In genomic region chr8:71315972-71316371, GRCm38 (mm10) we compare ENCODE assay signal across 26 mouse cellular contexts. TPM values are rescaled to one million over a fixed set of nuclear protein-coding genes. Genes with fewer than 3 reads are reported as not detected.
DNase-seq lines count a peak whose midpoint lies in the region; ATAC-seq lines count a peak whose summit lies in the region.
"Had no signal": no experiment of that assay in that cellular context is flagged by ENCODE, and none has a peak within 500 bp of the region (broad histone marks: within the 10 kb centered on the region; RNA-seq: fewer than 3 reads in every experiment).

No protein-coding gene starts in this region.

- no peak overlapping the region for H3K4me2 ChIP-seq in heart, embryonic 11.5 days
- no peak overlapping the region for H3K4me2 ChIP-seq in liver, embryonic 12.5 days
- H3K4me2 ChIP-seq in liver, embryonic 11.5 days: no peak overlapping the region
- no peak overlapping the region for H3K4me2 ChIP-seq in forebrain, embryonic 16.5 days (ENCODE audit: low read length)
- H3K4me2 ChIP-seq: embryonic facial prominence, embryonic 13.5 days; forebrain, embryonic 12.5 days; intestine, embryonic 15.5 days; limb, embryonic 13.5 days; lung, embryonic 14.5 days; stomach, embryonic 15.5 days had no signal

- intact Hi-C loops in heart, postnatal 10 days (cut with DNase I): no loop called here

- no peak overlapping the region for H3K27ac ChIP-seq in heart, embryonic 11.5 days (ENCODE audit: low read depth, low read length)
- peak overlapping the region; percentile 49 for H3K27ac ChIP-seq in liver, embryonic 12.5 days
- no peak overlapping the region for H3K27ac ChIP-seq in liver, embryonic 11.5 days (ENCODE audit: low read depth, low read length)
- no peak overlapping the region for H3K27ac ChIP-seq in forebrain, embryonic 16.5 days (ENCODE audit: low read length)
- H3K27ac ChIP-seq: embryonic facial prominence, embryonic 13.5 days; forebrain, embryonic 12.5 days; hindbrain, embryonic 10.5 days; intestine, embryonic 15.5 days; limb, embryonic 13.5 days; midbrain, embryonic 10.5 days; stomach, embryonic 15.5 days had no signal

- H3K9me3 ChIP-seq in heart, embryonic 11.5 days (replicated peaks; ENCODE audit: control insufficient read depth, low read length): no peaks in the 10 kb centered on the region
- H3K9me3 ChIP-seq in liver, embryonic 12.5 days (replicated peaks): no peaks in the 10 kb centered on the region
- H3K9me3 ChIP-seq in liver, embryonic 11.5 days (ENCODE audit: control insufficient read depth, low read length): no peaks in the 10 kb centered on the region
- H3K9me3 ChIP-seq in forebrain, embryonic 16.5 days (ENCODE audit: control insufficient read depth, low read length): no peaks in the 10 kb centered on the region
- H3K9me3 ChIP-seq: embryonic facial prominence, embryonic 13.5 days; forebrain, embryonic 12.5 days; hindbrain, embryonic 10.5 days; intestine, embryonic 15.5 days; limb, embryonic 13.5 days; midbrain, embryonic 10.5 days; stomach, embryonic 15.5 days had no signal

- no peak for ATAC-seq in heart, embryonic 11.5 days (replicated peaks; ENCODE audit: insufficient number of reproducible peaks, low FRiP score, low TSS enrichment)
- no peak for ATAC-seq in liver, embryonic 12.5 days
- ATAC-seq in liver, embryonic 11.5 days (replicated peaks; ENCODE audit: low FRiP score): no peak
- no peak for ATAC-seq in forebrain, embryonic 16.5 days
- ATAC-seq: hindbrain, embryonic 16.5 days; intestine, embryonic 15.5 days had no signal

- H3K36me3 ChIP-seq in heart, embryonic 11.5 days (ENCODE audit: control insufficient read depth, insufficient read depth, low read length): no peaks in the 10 kb centered on the region
- peaks cover 44% of the 10 kb centered on the region for H3K36me3 ChIP-seq in liver, embryonic 12.5 days
- no peaks in the 10 kb centered on the region for H3K36me3 ChIP-seq in liver, embryonic 11.5 days (ENCODE audit: control insufficient read depth, insufficient read depth, low read length)
- no peaks in the 10 kb centered on the region for H3K36me3 ChIP-seq in forebrain, embryonic 16.5 days (ENCODE audit: control insufficient read depth, insufficient read depth)

- peaks cover 15% of the 10 kb centered on the region for H3K4me1 ChIP-seq in heart, embryonic 11.5 days (ENCODE audit: control insufficient read depth, insufficient read depth, low read length)
- peaks cover 81% of the 10 kb centered on the region for H3K4me1 ChIP-seq in liver, embryonic 12.5 days
- H3K4me1 ChIP-seq in liver, embryonic 11.5 days (replicated peaks; ENCODE audit: control insufficient read depth, insufficient read depth, low read length): peaks cover 24% of the 10 kb centered on the region
- no peaks in the 10 kb centered on the region for H3K4me1 ChIP-seq in forebrain, embryonic 16.5 days (replicated peaks; ENCODE audit: control insufficient read depth, insufficient read depth, low read length)

- H3K4me3 ChIP-seq in heart, embryonic 11.5 days (ENCODE audit: low read depth, low read length): no peak overlapping the region
- H3K4me3 ChIP-seq in liver, embryonic 12.5 days: no peak overlapping the region
- H3K4me3 ChIP-seq in liver, embryonic 11.5 days (ENCODE audit: low read depth, low read length): no peak overlapping the region
- H3K4me3 ChIP-seq in forebrain, embryonic 16.5 days (replicated peaks; ENCODE audit: low read length): no peak overlapping the region
- H3K4me3 ChIP-seq: embryonic facial prominence, embryonic 13.5 days; erythroblast, embryonic 14.5 days; forebrain, embryonic 12.5 days; hindbrain, embryonic 10.5 days; intestine, embryonic 15.5 days; limb, embryonic 13.5 days; midbrain, embryonic 10.5 days; stomach, embryonic 15.5 days had no signal

- no peaks in the 10 kb centered on the region for H3K27me3 ChIP-seq in heart, embryonic 11.5 days (ENCODE audit: control insufficient read depth, insufficient read depth, low read length)
- H3K27me3 ChIP-seq in liver, embryonic 12.5 days (replicated peaks): no peaks in the 10 kb centered on the region
- H3K27me3 ChIP-seq in liver, embryonic 11.5 days (replicated peaks; ENCODE audit: control insufficient read depth, insufficient read depth, low read length): no peaks in the 10 kb centered on the region
- H3K27me3 ChIP-seq in forebrain, embryonic 16.5 days (replicated peaks; ENCODE audit: control insufficient read depth, insufficient read depth, low read length): no peaks in the 10 kb centered on the region
- H3K27me3 ChIP-seq: embryonic facial prominence, embryonic 13.5 days; forebrain, embryonic 12.5 days; intestine, embryonic 15.5 days; limb, embryonic 13.5 days; stomach, embryonic 15.5 days had no signal

- DNase-seq in heart, adult 11 months: peak; percentile 96
- no peak for DNase-seq in liver, embryonic 11.5 days (ENCODE audit: low spot score)
- peak; percentile 41 to 52 for DNase-seq in heart, postnatal 10 days
- no peak for DNase-seq in neural tube, embryonic 10.5 days (ENCODE audit: extremely low spot score, low spot score)
- DNase-seq: adrenal gland, postnatal 10 days; cerebellum, adult 2 months; cerebellum, postnatal 25 days; embryo, embryonic 11 days; kidney, adult 9 months; kidney, postnatal 25 days; lung, embryonic 14.5 days; lung, postnatal 4 days; thymus, adult 18-20 months; thymus, postnatal 4 days had no signal

- 84% methylated on average over 5 of the region's 5 CpGs for WGBS in heart, embryonic 11.5 days (ENCODE audit: insufficient replicate concordance)
- 74% methylated on average over 5 of the region's 5 CpGs for WGBS in liver, embryonic 12.5 days (ENCODE audit: insufficient replicate concordance)
- 83% methylated on average over 5 of the region's 5 CpGs for WGBS in liver, embryonic 11.5 days
- 87% methylated on average over 5 of the region's 5 CpGs for WGBS in forebrain, embryonic 16.5 days

- no peak overlapping the region for H3K9ac ChIP-seq in heart, embryonic 11.5 days (ENCODE audit: low read depth, low read length)
- H3K9ac ChIP-seq in liver, embryonic 12.5 days: 0 out of 2 replicates have a peak overlapping the region, but pooled peaks have one; percentile 5
- H3K9ac ChIP-seq in liver, embryonic 11.5 days (ENCODE audit: low read depth, low read length): no peak overlapping the region
- H3K9ac ChIP-seq in forebrain, embryonic 16.5 days (replicated peaks; ENCODE audit: low read depth, low read length): no peak overlapping the region
- H3K9ac ChIP-seq: embryonic facial prominence, embryonic 13.5 days; forebrain, embryonic 12.5 days; intestine, embryonic 15.5 days; limb, embryonic 13.5 days; lung, embryonic 14.5 days; stomach, embryonic 15.5 days had no signal

RNA-seq across cellular contexts. Expression of gene Haus8, which starts 43.2 kb away (rescaled TPM):
- polyA plus RNA-seq in heart, embryonic 11.5 days (2014; fragmentation: Nextera tagmentation; extraction: Ambion mirVana): 113 and 116 TPM in 2 replicates
- 60.1 and 62.8 TPM in 2 replicates for polyA plus RNA-seq in liver, embryonic 12.5 days (2016; fragmentation: Nextera tagmentation; extraction: Ambion mirVana)
- 73.3 and 77.0 TPM in 2 replicates for polyA plus RNA-seq in liver, embryonic 11.5 days (2014; fragmentation: Nextera tagmentation; extraction: Ambion mirVana)
- 10 to 100 TPM; 38.9 to 52.7 TPM for total RNA-seq in heart, postnatal 10 days (2021)
- 53.2 and 56.0 TPM in 2 replicates for polyA plus RNA-seq in forebrain, embryonic 16.5 days (2015; fragmentation: Nextera tagmentation; extraction: Ambion mirVana)

RNA-seq across cellular contexts. Expression of gene Myo9b, which starts 43.5 kb away (rescaled TPM):
- 15.1 and 23.3 TPM in 2 replicates for polyA plus RNA-seq in heart, embryonic 11.5 days (2014; fragmentation: Nextera tagmentation; extraction: Ambion mirVana)
- polyA plus RNA-seq in liver, embryonic 12.5 days (2016; fragmentation: Nextera tagmentation; extraction: Ambion mirVana): 13.5 and 13.8 TPM in 2 replicates
- polyA plus RNA-seq in liver, embryonic 11.5 days (2014; fragmentation: Nextera tagmentation; extraction: Ambion mirVana): 19.0 and 20.2 TPM in 2 replicates
- 10 to 100 TPM; 41.0 to 43.5 TPM for total RNA-seq in heart, postnatal 10 days (2021)
- 19.8 and 23.9 TPM in 2 replicates for polyA plus RNA-seq in forebrain, embryonic 16.5 days (2015; fragmentation: Nextera tagmentation; extraction: Ambion mirVana)

RNA-seq across cellular contexts. Expression of gene Use1, which starts 50.7 kb away (rescaled TPM):
- polyA plus RNA-seq in heart, embryonic 11.5 days (2014; fragmentation: Nextera tagmentation; extraction: Ambion mirVana): 73.3 and 80.7 TPM in 2 replicates
- 60.2 and 61.1 TPM in 2 replicates for polyA plus RNA-seq in liver, embryonic 12.5 days (2016; fragmentation: Nextera tagmentation; extraction: Ambion mirVana)
- 86.9 and 97.8 TPM in 2 replicates for polyA plus RNA-seq in liver, embryonic 11.5 days (2014; fragmentation: Nextera tagmentation; extraction: Ambion mirVana)
- total RNA-seq in heart, postnatal 10 days (2021): 100 to 1,000 TPM; 110 to 116 TPM
- polyA plus RNA-seq in forebrain, embryonic 16.5 days (2015; fragmentation: Nextera tagmentation; extraction: Ambion mirVana): 100 and 115 TPM in 2 replicates

RNA-seq across cellular contexts. Expression of gene Ocel1, which starts 55.1 kb away (rescaled TPM):
- polyA plus RNA-seq in heart, embryonic 11.5 days (2014; fragmentation: Nextera tagmentation; extraction: Ambion mirVana): 2.7 and 2.9 TPM in 2 replicates
- 6.8 and 6.9 TPM in 2 replicates for polyA plus RNA-seq in liver, embryonic 12.5 days (2016; fragmentation: Nextera tagmentation; extraction: Ambion mirVana)
- polyA plus RNA-seq in liver, embryonic 11.5 days (2014; fragmentation: Nextera tagmentation; extraction: Ambion mirVana): 5.8 and 6.9 TPM in 2 replicates
- 10 to 100 TPM; 10.8 to 11.3 TPM for total RNA-seq in heart, postnatal 10 days (2021)
- 7.8 and 8.0 TPM in 2 replicates for polyA plus RNA-seq in forebrain, embryonic 16.5 days (2015; fragmentation: Nextera tagmentation; extraction: Ambion mirVana)

Comparison
In these comparisons a context has a peak if more than half of its experiments do, and no peak if none do; other contexts are left out.
1. DNase-seq: peak in heart, adult 11 months (single experiment) and heart, postnatal 10 days (2 of 2); none in liver, embryonic 11.5 days (single experiment) and neural tube, embryonic 10.5 days (single experiment).